Mouse (Mus musculus) T-helper 17 cell (primary cell): ENCODE measurements at regions not wholly inside any gene's neighbourhood (a gene's known extent, or its start where the extent isn't known, plus 50 kb on each side); places are given as distances from the start of the nearest gene placed in this dataset.

Experiments
- in situ Hi-C, 2 experiments: fragments of 300-600 bp; cut with MboI, MseI; formaldehyde crosslinking; loops; 1 replicate in 1 of 2; 2 replicates in 1 of 2; pipeline ENCODE4 v1.15.1; 2025; ENCODE audit warnings: high pct_unique_total_duplicates in 2 of 2

DNA sequence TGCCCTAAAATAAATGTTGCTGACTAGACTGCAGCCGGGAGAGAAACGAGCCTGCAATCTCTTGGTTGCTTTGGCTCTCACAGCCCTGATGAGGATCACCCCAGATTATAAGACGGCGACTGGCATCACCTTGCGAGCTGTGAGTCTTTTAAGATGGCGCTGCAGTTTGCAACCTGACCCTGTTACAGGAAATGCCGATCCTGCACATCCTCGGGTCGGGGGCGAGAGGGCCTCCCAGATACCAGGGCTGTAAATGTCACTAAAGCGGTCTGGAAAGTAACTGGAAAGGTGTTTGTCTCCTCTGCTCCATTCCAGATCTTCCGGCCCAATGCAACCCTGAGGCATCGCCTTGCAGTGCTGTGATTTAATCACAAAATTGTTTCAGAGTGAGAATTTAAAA is 53.4 kb downstream of the Cartpt start:
- in situ Hi-C loops: loop anchor here in 1 of 2 experiments (5.0 to 10.0 kb wide), 2 partner anchors 353 to 475 kb away; no protein-coding TSS in a partner anchor

DNA sequence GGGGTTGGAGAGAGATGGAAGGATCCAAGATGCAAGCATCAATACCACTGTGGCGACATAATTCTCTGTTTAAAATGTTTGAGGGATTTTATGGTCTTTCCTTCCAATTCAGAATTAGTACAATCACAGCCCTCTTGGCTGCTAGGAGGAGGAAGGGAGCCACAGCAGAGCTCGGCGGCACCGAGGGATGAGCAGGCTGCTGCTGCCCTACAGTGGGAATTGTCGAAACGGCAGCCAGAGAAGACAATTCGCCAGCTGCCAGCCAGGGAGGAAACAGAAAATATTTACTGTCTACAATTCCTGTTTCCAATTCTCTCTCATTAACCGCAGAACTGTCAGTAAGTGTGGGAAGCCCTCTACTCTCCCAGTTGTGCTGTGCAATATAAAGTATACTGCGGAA is 58.3 kb downstream of the Cartpt start:
- in situ Hi-C loops: loop anchor here in 1 of 2 experiments (10.0 kb wide), 1 partner anchor 348 kb away; no protein-coding TSS in a partner anchor

DNA sequence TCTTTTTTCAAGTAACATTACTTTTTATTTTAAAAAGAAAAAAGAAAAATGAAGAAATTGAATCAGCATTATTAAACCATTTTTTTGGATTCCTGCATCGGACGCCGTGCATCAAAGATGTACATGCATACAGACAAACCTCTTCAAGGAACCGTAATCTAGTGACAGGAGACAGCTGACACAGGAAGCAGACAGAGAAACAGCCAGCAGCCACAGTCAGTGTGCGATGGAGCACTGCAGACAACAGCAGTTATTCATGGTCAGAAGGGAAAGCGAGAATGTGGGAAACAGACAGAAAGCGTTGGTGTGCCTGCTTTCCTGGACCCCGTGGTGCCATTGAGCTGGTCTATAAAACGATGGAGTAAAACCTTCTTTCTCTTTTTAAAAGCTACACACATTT is 61.4 kb downstream of the Cartpt start:
- in situ Hi-C loops: loop anchor here in 1 of 2 experiments (5.0 kb wide), 1 partner anchor 472 kb away; no protein-coding TSS in a partner anchor

DNA sequence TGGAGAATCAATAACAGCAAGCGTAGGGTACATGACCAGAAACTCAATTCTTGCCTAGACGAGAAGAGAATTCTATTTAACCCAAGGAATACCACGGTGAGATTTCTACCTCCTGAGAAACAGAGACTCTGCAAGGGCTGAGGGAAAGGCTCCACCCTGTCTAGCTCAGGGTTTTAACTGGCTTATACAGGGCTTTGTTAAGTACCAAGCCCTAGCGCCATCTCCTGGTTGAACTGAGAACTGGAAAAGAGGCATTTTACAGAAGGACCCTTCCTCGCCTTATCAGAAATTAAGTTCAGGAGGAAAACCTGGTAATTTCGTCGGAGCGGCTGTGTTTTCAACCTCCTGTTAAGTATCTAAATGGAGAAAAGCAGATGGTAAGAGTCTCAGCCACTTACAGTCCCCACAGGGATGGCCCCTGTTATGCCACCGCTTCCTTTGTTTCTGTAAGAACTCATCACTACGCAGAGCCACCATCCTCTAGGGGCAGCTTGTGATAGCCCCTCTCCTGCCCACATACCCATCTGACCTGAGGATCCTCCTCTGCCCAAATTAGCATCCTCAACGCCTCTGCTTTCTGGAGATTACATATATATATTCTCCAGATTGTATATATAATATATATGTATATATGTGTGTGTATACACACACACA is 63.0 kb downstream of the Cartpt start:
- in situ Hi-C loops: loop anchor here in 1 of 2 experiments (5.0 kb wide), 1 partner anchor 471 kb away; no protein-coding TSS in a partner anchor

DNA sequence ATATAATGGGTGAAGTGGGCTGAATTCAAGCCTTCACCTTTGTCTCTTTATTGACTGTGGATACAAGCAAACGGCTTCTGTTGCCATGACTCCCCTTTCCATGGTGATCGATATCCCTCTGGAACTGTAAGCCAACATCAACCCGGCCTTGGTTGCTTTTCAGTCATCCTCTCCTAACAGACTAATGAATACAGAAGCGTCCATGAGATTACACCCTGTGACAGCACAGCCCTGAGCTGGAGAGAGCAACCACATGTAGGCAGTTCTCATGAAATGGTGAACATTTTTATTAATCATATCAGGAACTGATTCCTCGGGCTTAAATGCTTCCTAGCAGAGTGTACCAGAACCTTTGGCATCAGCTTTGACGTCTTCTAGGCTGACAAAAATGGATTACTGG is 63.7 kb downstream of the Cartpt start:
- in situ Hi-C loops: loop anchor here in 1 of 2 experiments (5.0 kb wide), 1 partner anchor 470 kb away; no protein-coding TSS in a partner anchor

DNA sequence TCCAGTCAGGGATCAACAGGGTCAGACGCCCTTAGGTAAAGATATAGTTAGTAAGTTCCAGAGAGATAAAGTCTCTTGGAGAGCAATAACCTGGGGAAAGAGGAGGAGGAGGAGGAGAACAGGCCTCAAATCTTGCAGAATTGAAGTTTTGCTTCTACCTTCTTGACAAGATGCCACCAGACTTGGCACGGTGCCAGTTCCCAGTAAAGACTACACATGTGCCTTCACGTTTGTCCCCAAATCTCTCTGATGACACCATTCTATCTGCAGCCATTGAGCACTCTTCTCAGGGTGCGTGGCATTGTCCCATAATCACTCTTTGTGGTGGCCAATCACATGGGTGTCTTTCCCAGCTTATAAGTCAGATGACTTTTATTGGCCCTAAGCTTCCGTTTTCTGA is 64.3 kb downstream of the Cartpt start:
- in situ Hi-C loops: loop anchor here in 1 of 2 experiments (5.0 kb wide), 1 partner anchor 469 kb away; no protein-coding TSS in a partner anchor

DNA sequence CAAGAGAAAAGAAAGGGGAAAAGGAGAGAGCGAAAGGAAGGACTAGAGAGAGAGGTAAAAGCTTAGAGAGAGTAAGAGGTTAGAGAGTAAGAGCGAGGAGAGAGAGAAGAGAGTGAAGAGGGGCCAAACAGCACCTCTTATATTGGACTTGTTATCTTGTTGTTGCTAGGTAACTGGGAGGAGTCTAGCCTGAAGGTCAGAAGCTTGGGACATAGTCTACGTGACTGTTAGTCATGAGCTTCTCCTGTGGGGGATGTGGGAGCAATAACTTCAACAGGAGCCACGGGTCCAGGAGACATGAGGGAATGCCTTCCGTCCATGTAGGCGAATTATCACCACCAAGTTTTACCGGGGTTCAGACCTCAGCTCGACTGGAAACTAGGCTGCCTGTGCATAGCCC is 65.4 kb downstream of the Cartpt start:
- in situ Hi-C loops: loop anchor here in 1 of 2 experiments (5.0 kb wide), 1 partner anchor 468 kb away; no protein-coding TSS in a partner anchor

DNA sequence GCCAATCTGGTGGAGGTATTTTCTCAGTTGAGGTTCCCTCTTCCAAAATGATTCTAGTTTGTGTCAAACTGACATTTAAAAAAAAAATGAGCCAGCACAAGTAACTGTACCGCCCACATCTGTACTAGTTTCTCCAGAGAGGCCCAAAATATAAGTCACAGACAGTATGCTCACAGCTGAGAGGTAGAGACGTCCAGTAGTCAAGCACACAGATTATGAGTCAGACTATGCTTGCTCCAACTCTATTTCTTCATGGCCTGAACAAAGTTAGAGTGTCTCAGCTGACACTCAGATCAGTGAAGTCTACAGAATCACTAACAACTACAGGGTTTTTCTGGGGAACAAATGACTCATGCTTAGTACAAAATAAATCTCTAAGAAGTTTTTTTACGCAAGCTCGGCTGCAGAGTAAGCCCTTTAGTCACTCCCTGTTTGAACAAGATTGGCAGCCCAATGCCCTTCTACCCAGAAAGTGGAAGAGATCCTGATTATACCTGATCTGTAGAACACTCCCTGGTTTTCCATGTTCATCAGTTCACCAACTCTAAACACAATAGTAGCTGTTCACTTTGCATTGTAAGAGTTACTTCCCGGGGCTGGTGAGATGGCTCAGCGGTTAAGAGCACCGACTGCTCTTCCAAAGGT is 70.7 kb downstream of the Cartpt start:
- in situ Hi-C loops: no loop called here

DNA sequence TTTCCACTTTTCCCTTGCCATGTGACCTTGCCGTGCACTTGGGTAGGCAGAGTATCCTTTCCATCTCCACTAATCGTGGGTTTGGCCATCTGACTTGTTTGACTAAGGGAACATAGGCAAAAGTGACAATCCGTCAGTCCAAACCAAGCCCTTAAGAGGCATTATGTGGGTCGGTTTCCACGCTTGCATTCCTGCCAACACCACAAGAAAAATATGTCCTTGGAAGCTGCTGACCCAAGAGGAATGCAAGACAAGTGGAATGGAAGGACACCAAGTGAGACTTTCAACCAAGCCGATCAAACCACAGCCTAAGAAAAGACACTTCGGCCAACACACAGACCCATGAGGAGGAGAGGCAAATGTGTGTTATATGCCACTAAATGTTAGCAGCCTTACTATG is 73.3 kb downstream of the Cartpt start:
- in situ Hi-C loops: no loop called here

DNA sequence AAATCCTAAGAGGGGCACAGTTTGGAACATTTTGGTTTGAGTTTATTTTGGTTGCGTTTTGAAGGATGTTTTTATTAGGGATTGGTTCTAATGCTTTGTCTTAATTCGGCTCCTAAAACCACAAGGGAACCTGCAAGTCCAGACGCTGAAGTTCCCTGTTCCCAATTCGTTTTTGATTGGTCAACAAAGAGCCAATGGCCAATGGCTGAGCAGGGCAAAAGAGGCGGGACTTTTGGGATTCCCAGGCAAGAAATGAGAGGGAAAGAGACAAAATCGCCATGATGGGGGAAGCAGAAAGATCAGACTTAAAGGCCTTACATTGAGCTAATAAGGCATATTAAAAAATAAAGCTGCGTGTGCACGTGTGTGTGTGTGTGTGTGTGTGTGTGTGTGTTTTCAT is 76.3 kb downstream of the Cartpt start:
- in situ Hi-C loops: no loop called here

DNA sequence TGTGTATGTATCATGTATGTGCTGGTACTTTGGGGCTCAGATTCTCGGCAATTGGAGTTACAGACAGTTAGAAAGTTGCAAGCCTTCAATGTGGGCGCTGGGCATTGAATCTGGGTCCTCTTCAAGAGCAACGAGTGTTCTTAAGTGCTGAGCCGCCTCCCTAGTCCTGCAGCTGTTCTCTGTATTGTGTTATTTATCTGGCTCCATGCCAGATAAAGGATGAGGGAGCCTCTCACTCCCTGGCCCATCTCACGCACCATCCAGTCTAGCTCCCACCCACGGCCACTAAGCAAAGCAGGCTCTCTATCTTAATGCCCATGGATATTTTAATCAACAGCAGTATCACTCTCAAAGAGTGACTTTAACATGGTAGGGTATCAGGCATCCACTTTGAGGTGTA is 84.2 kb downstream of the Cartpt start:
- in situ Hi-C loops: no loop called here

DNA sequence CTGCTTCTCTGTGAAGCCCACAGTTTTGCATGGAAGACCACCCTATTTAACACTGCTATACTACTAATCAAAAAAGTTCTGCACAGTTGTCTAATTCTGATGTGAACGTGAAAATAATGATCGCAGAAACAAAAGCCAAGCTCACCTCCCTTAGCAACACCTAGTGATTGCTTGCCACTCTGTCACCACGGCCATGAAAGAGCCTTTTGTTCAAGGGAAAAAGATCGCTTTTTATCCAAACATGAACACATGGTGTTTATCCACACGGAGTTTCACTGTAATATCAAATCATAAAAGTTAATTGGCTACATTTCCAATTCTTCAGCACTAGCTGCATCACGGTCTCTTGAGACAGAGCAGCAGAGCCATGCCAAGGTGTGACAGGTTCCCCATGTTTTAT is 85.1 kb downstream of the Cartpt start:
- in situ Hi-C loops: no loop called here

DNA sequence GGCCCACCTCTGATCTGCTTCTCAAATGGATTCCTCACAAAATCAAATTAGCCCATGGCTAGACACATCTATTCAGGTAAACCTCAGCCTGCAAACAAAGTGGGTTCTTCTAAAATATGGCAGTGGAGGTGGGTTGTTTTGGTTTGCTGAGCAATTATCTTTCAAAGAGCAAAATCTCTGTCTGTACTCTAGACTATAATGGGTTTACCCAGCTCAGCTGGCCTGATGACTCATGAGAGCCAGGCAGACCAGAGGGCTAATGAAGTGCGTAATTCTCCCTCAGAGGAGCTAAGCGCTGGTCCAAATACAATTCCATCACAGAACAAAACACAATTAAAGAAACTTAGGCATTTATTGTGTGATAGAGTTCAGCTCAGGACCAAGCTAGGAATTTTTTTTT is 86.1 kb downstream of the Cartpt start:
- in situ Hi-C loops: no loop called here

DNA sequence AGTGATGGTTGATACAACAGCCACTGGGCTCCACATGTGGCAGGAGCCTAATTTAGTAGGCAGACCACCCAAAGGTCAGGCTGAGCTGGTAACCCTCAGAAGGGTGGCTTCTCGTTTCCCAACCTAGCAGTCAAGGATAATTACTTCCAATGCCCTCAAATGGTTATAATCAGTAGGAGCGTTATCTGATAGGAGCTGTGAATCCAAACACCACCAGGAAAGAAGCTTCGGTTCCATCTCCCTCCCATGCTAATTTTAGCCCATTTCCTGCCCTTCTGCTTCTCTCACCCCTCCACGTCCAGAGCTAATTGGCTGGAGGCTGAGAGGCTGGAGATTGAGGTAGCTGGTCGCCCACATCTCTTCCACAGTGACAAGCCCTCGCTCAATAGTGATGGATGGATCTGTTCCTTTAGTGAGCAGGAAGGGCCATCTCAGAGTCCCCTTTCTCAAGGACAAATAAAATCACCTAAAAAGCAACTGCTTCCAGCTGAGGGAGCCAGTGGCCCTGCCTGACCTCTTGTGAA is 86.8 kb downstream of the Cartpt start:
- in situ Hi-C loops: no loop called here

DNA sequence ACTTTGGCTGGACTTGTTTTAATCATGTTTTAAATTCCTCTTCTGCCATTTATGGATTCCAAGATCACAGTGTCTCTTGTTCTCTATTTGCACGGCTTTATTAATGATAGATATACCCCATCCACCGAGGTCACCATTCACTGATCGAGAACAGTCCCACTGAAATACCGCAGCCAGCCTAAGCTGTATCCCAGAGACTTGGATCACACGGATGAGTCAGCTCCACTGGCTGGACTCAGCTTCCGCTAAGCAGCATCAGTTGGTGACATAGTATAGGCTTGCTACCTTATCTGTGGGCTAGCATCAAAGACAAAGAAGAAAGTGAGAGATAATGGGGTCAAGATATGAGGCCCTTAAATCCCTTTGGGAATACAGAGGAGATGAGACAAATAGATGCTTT is 106.4 kb downstream of the Cartpt start:
- in situ Hi-C loops: no loop called here

DNA sequence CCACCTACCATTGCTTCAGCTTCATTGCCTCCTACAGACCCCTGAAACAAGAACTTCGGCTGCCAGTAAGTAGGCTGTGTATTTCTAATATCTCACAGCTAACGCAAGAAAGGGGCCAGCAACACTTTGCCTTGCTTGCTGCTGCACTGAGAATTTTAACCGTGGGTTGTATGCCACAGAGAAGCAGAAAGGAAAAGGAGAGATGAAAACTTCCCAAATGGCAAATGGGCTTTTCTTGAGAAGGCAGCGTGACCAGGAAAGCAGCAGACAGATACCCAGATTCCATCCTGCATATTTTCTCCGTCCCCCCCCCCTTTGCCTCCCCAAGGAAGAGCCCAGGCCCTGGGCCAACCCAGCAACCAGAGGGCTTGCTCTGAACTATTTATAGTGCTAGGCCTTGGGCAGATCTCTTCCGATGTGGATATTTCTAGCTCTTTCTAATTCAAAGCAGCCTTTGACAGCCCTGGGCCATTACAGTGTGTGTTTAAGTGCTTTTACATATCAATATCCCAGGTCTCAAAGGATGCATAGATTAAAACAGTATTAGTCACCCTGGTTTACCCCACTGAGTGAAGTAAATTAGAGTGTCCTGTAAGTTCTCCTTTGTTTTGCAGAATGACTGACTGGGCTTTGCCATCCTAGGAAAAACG is 107.0 kb downstream of the Cartpt start:
- in situ Hi-C loops: no loop called here

DNA sequence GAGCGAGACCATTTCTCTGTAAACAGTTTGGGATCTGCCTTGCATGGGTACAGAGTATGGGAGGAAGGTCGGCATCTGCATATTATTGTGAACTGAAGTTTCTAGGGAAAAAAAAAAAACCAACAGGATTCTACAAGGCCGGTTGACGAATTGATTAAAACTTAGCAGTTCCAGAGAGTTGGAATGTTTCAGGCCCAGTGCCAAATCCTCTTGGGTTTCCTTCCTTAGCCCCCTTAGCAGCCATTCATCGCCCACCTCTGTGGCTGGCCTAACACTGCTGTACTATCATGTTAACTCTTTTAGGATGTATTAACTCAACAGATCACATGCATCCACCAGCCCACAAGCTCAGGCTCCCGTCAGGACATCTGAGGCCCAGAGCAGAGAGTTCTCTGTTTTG is 107.9 kb downstream of the Cartpt start:
- in situ Hi-C loops: no loop called here

DNA sequence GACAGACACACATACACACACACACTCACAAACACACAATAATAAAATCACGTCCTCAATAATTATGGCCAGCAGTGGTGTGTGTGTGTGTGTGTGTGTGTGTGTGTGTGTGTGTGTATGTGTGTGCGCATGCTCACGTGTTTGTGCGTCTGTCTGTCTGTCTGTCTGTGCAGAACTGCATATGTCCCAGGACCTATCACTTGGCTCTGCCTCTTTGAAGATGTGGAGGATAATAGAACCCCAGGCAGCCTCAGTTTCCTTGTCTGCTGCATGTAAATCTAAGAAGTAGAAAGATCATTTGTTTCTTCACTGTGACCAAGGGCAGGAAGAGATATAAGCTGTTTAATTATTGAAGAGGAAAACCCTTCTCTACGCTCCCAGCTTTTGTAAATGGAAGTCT is 109.9 kb downstream of the Cartpt start:
- in situ Hi-C loops: no loop called here

DNA sequence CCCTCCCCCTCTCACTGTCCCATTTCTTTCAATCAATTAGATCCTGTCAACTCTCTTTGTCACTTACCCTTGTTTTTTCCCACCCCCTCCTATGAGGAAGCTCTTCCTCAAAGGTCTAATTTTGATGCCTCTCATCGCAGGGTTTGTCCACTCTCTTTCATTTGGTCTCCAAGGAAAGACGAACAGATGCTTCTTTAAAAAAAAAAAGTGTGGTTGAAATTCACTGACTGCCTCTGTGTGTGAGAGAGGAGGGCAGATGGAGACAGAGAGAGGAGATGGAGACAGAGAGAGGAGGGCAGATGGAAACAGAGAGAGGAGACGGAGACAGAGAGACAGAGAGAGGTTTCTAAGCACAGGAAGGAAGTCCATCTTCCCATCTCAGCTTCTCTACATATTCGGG is 113.1 kb downstream of the Cartpt start:
- in situ Hi-C loops: no loop called here

DNA sequence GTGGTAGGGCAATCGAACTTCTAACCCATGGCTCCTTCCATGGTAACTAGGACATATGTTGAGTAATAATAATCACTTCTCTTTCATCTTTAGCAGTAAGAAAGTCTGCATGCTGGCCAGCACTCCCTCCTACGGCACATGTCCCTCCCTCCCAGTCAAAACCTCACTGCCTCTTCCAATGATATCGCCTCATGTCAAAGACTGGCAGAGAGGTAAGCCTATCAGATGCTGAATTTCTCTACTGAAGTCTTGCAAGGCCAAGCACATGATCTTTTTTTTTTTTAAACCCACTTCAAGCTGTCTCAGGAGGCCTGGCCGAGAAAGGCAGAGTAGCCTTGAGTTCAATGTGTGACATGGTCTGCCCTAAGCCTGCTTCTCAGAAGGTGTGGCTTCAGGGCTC is 115.5 kb downstream of the Cartpt start:
- in situ Hi-C loops: no loop called here

DNA sequence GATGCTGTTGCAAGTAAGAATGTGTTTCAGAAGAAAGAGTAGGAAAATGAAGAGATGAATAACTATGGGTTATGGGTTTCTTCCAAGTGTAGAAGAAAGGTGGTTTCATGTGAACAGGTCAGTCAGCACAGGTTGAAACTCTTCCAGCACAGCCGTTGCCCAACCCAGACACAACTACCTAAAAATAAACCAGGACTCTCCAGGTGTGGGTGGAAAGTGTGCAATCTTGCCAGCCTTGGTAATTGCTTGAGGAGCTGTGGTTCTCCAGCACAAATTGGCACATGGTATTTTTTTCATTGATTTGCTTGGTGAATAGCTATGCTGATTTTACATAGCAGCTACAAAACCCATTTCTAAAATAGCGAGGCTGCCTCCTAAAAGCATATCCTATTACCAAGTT is 116.6 kb downstream of the Cartpt start:
- in situ Hi-C loops: no loop called here
